Mouse (Mus musculus) right cerebral cortex, postnatal 25 days (tissue): Measurements from ENCODE around the gene Klhdc7b.
"Not testable (repeated sequence)": the region's sequence is repeated elsewhere in the genome, so short reads cannot be mapped to it uniquely, and the experiment has no call there.

Experiments
- DNase-seq: peaks from one replicate; pipeline ENCODE4 v3.0.0; 2022

Gene Klhdc7b

DNA sequence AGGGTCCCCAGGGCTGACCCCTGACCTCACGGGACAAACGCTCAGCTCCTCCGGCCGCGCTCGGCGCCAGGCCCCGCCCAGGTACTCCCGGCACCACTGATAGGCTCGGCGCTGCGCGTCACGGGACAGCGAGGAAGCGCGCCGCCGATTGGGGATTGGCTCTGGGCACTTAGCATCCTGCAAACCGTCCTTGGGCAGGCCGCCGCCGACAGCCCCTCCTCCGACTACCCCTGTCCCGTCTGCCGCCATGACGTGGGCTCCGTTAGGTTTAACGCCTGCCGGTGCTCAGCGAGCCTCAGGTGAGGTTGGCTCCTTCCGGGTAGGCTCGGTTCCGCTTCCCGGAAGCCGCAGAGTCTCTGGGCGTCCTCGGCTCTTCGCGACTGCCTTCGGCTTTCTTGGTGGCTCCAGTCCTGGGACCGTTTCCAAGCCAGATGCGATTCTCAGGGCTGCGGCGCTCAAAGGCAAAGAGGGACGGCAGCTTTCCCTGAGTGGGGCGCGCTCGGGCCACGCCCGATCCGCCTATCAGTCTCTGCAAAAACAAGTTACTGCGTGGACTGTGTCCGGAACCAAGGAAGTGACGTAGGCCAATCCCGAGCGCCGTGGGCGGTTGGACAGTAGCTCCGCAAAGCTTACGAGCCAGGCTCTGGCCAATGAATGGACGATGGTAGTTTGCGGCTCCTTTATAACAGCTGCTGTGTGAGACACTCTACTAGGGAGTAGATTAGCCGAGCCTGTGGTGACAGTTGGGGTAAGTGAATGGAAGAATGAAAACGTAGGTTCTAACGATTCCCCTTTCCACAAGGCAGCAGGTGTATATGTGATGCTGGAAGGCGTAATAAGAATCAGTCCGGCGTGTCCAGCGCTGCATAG, 44.9 kb downstream of the Klhdc7b start, which contains the start of the genes C730034F03Rik, Gm44502 and Chkb:
C730034F03Rik (plus strand) TSS at position 238 of the 870 bp plus-strand sequence.
Gm44502 (minus strand) TSS at position 345 of the 870 bp plus-strand sequence.
Chkb (minus strand) TSS at position 557 of the 870 bp plus-strand sequence.
- DNase-seq: peak; percentile 94

DNA sequence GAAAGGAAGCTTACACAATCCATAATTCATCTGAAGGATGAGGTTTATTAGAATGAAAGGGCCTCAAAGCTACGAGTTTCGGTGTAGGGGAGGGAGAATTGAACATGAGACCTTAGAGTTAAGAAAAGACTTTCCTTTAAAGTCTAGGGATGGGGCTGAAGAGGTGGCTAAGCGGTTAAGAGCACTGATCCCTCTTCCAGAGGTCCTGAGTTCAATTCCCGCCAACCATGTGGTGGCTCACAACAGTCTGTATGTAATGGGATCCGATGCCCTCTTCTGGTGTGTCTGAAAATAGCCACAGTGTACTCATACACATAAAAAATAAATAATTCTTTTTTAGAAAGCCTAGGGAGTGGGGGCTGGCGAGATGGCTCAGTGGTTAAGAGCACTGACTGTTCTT, 45.6 kb downstream of the Klhdc7b start:
- DNase-seq: no peak

DNA sequence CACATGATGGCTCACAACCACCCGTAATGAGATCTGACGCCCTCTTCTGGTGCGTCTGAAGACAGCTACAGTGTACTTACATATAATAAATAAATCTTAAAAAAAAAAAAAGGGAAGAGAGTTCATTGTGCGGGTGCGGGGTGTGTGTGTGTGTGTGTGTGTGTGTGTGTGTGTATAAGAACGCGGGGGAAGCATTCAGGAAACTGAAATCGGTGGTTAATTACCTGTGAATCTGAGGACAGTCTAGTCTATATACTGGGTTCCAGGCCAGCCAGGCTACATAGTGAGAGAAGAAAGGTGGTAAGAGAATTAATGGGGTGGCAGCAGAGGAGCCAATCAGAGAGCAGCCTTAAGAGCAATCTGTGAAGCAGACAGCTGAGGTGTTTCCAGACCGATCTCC, 46.1 kb downstream of the Klhdc7b start:
- DNase-seq: not testable (repeated sequence)

DNA sequence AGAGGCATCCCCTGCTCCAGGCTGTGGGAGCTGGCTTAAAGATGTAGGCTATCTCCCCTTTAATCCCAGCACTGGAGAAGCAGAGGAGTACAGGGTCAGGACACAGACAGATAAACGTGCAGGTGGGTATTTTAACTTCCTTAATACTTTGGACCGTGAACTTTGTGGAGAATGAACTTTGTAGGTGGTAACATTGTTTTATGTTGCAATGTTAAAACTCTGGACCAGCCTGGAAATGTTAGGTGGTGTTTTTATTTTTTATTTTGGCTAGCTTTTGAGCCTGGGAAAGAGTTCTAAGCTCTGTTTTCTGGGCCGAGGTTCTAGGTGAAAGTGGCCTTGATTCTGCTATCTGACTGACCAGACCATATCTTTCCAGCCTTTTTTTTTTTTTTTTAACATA, 46.6 kb downstream of the Klhdc7b start:
- DNase-seq: no peak

DNA sequence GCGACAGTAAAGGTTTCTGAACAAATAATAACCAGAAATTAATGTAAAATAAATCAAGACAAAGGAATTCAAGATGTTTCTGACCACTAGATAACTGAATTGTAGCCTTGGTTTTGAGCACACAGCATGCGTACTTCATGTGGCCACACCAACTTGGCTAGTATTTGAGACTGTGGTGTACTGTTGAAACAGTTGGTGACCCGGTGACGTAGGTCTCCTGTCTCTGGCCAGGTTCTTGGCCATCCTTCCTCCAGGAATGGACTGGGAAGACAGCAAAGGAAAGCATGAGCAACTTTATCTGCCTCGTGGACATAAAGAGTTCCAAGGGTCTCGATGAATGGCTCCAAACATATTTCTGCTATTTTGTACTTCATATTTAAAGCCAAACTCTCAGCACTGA, 47.1 kb downstream of the Klhdc7b start:
- DNase-seq: no peak

DNA sequence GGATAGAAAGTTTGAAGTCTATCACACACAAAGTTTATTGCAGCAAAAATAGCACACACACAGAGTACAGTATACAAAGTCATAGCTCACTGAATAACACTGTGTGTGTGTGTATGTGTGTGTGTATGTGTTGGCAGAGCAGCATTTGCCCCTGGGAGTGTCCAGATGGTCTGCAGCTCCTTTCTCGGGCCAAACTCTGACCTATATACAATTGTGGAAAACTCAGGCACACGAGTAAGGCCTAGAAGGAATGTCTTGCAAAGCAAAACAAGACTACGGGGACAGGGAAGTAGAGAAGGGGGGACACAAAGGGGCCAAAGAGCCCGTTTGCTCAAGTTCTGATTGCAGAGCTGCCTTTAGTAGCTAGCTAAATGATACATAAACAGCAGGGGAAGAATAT, 48.2 kb downstream of the Klhdc7b start:
- no peak for DNase-seq

DNA sequence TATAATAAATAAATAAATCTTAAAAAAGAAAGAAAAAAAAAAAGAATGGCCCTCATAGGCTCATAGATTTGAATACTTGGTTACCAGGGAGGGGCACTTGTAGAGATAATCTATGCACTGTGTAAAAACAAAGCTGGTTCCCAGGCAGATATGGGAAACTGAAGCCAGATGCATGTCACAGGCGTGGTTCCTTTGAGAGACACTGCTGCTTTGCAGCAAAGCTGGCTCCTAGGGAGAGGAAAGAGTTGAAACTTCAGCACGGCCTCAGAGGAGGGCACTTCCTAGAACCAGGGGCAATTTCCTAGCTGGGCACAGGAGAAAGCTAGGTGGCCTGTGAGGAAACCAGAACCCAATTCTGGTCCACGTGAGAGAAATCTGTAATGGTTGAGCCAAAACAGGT, 49.4 kb downstream of the Klhdc7b start:
- DNase-seq: no peak

DNA sequence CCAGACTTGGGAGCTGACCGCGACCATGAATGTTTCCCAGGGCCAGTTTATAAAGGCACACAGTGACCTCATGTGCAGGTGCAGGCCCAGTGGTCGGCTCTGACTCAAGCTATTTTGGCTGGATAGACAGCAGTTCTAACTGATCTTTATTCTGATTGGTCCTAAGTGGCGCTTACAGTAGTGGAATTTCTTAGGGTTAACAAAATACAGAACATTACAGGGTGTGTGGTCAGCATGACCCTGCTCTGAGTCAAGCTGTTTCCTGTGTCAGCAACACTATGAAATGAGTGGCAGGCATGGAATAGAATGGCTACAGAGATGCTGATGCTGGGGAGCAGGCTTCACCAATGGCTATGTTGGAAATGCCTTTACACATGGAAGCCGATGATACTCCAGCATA, 51.2 kb downstream of the Klhdc7b start:
- DNase-seq: no peak
